Mouse (Mus musculus): Measurements from ENCODE around the gene Epb41l5.
A peak's percentile ranks its signal among the peaks of the same experiment; 100 is the strongest.

The Epb41l5 gene

DNA sequence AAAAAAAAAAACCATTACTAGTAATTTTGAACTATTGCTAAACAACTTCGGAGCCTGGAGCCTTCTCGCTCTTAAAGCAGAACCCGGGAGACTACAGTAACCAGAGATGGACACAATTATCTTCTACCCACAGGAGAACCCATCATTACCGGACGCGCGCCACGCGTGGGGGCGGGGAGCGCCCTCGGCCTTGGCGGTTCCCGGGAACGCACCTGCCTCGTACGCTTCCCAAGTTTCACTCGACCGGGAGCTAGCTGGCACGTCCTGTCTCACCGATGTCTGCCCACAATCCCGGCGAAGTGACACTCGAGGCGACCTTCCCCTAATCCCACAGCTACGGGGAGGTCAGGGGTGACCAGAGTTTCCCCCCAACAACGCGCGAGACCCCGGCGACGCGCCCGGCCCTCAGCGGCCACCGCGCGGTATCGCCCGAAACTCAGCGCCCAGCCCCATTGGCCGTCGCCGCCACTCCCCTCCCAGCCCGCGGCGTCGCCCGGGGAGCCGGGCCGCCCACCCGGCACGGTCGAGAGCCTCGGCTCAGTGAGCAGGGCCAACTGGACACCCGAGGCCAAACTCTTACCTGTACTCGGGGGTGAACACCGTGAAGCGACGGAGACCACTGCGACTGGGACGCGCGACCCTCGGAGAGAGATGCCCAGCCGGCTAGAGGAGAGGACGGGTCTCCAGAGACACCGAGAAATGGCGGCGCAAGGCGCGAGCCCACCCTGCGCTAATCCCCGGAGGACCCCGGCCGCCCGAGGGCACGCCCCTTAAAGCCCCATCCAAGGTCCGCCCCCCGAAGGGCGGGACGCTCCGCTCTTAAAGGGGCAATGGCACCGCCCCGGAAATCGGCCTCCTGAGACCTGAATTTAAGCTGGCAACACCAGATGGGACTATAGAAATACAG lies at the start of gene Epb41l5:
Epb41l5 (minus strand) TSS at position 796 of the 907 bp plus-strand sequence.
- peak; percentile 60 for DNase-seq

GRCm38 (mm10) chr1:119696860-119697259 lies 48.1 kb upstream of the Epb41l5 start:
- no peak for DNase-seq

- DNase-seq: no peak
These were observed 37.2 kb upstream of the Epb41l5 start for GRCm38 (mm10) chr1:119685773-119686558.

- no peak for DNase-seq
These were observed 32.9 kb upstream of the Epb41l5 start for GRCm38 (mm10) chr1:119681663-119682213.

- peak; percentile 37 for DNase-seq
These were observed 26.2 kb upstream of the Epb41l5 start for GRCm38 (mm10) chr1:119674984-119675383.

DNA sequence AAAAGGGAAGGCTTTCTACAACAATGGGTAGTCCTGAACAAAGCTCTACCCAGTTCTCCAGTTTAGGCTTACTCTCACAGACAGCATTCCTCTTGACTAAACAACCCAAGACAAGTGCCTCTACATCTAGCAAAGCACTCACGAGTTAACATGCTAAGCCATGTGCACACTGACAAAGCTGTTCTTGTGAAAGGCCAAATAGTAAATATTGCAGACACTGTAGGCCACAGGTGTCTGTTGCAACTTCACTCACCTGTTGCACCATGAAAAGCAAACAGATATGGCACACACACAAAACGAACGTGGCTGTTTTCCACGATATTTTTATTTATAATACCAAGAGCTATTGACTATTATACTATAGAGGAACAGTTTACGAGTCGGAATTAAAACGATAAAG lies 18.1 kb upstream of the Epb41l5 start:
- no peak for DNase-seq

GRCm38 (mm10) chr1:119654307-119654706 lies 5.5 kb upstream of the Epb41l5 start:
- DNase-seq: no peak

- no peak for DNase-seq
These were observed 1.6 kb upstream of the Epb41l5 start for GRCm38 (mm10) chr1:119650386-119650785.

GRCm38 (mm10) chr1:119649627-119650026 lies 827 bp upstream of the Epb41l5 start:
- no peak for DNase-seq

- no peak for DNase-seq
These were observed 2.4 kb downstream of the Epb41l5 start for GRCm38 (mm10) chr1:119646356-119646755.

DNA sequence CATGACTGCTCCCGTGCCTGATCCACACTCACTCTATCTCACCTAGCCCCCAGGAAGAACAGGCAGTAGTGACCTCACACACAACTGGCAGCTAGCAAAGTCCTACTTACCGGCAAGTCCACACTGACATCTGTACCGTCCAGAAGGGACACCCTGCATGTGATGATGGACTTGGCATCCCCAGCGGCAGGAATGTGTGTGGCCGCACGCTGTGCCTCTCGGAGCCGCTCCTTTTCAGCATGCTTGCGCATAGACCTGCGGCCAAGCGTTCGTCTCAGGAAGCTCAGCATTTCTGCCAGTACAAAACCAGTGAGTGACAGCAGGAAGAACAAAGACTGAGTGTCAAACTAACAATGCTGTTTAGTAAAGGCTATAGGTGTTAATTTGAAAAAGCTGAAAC lies 6.4 kb downstream of the Epb41l5 start:
- DNase-seq: no peak

GRCm38 (mm10) chr1:119641090-119641812 lies 7.5 kb downstream of the Epb41l5 start:
- no peak for DNase-seq

- DNase-seq: no peak
These were observed 8.8 kb downstream of the Epb41l5 start for GRCm38 (mm10) chr1:119640006-119640405.

DNA sequence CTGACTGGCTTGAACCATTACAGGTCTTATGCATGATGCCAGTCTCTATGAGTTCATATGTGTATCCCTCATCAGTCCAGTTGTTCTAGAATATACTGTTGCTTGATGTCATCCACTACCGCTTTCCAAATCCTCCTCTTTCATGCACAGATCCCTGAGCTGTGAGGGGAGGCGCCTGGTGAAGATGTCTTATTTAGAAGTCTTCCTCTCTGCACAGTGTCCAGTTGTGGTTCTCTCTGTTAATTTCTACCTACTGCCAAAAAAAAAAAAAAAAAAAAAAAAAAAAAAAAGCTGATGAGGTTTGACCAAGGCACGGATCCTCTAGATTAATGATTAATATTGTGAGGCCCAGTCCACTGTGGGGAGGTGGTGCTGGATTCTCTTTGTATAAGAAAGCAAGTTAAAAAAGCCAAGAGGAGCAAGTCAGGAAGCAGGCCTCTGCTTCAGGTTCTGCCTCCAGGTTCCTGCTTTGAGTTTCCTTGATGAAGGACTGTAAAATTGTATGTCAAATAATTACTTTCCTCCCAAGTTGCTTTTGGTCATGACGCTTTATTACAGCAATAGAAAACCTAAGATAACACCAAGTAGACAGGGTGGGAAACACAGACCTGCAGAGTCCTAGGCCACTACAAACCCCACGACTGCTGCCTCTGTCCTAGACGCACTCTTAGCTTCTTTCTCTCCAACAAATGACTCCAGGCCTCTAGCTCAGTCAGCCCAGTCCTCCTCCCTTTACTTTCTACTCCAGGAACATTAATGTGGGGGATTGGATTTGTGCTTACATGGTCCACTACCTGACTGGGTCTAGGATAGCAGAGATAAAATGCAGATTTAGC lies 11.4 kb downstream of the Epb41l5 start:
- DNase-seq: no peak

- no peak for DNase-seq
These were observed 14.1 kb downstream of the Epb41l5 start for GRCm38 (mm10) chr1:119634746-119635145.

- no peak for DNase-seq
These were observed 18.4 kb downstream of the Epb41l5 start for GRCm38 (mm10) chr1:119630428-119630827.

- no peak for DNase-seq
These were observed 22.0 kb downstream of the Epb41l5 start for GRCm38 (mm10) chr1:119626837-119627236.

GRCm38 (mm10) chr1:119624444-119624843 lies 24.4 kb downstream of the Epb41l5 start:
- DNase-seq: no peak

DNA sequence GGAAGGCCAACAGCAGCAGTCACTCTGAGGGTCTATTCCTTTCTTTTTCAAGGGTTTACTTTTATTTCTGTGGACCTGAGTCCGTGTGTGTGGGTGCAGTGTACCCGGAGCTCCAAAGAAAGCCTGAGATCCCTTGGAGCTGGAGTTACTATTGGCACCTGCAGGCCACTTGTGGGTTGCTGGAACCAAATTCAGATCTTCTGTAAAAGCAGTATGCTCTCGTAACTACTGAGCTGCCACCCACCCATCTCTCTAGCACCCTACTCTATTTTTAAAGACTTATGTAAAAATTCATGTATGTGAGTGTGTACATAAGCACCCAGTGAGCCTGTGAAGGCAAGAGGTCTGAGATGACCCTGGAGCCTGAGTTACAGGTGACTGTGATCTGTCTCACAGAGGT lies 43.4 kb downstream of the Epb41l5 start:
- DNase-seq: peak; percentile 44

GRCm38 (mm10) chr1:119602448-119602847 lies 46.4 kb downstream of the Epb41l5 start:
- DNase-seq: no peak

DNA sequence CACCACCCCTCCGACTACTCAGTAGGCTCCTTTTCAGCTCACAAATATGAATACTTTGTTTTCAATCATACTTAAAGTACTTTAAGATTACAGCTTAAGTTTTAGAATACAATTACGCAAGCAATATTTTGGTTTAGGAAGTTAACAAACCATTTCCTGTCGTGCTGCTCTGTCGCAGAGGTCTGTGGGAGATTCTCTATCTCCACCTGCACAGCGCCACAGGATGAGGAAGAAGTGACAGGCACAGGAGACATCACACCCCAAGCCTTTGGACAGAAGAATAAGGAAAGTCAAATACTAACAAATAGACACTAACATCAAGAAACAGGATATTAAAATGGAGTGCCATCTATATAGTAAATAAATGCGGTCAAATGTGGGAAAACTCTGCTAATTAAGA lies 49.9 kb downstream of the Epb41l5 start:
- DNase-seq: no peak

GRCm38 (mm10) chr1:119596954-119597480 lies 51.8 kb downstream of the Epb41l5 start:
- DNase-seq: no peak
